Mouse (Mus musculus) heart, adult 8-10 months (tissue): Measurements from ENCODE around the gene Wnt9a. TPM values are rescaled to one million over a fixed set of nuclear protein-coding genes. Genes with fewer than 3 reads are reported as not detected.
"Not testable (repeated sequence)": the region's sequence is repeated elsewhere in the genome, so short reads cannot be mapped to it uniquely, and the experiment has no call there.

Experiments used
- DNase-seq: peaks from one replicate; pipeline ENCODE4 v3.0.0; 2022; ENCODE audit warnings: low spot score
- total RNA-seq, 4 experiments: library from RNA; stranded (reverse); gene quantifications; 2 replicates each; pipeline ENCODE4 v1.2.4; 2022

Wnt9a gene
- total RNA-seq, 4 experiments from 2014 or later: 4.3 to 4.9 (median 4.6) TPM

DNA sequence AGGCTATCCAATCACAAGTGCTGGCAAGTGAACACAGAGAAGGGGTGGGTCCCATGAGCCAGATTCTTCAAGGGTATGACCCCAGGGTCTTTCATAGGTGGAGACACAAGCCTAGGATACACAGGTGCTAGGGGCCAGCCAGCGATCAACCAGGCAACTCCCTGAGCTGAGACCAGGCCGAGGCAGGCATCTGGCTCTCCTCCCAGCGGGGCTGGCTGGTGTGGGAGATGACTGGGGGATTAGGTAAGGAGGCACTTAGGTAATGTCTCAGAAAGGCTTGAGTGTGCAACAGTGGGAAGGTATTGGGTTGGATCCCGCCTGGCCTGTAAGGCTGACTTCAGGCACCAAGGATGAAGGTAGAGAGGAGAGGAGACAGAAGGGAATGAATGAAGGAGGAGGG, 28.4 kb downstream of the Wnt9a start:
- DNase-seq: no peak

- DNase-seq: no peak
Measured at GRCm38 (mm10) chr11:59335942-59336341, 29.2 kb downstream of the Wnt9a start.

- DNase-seq: no peak
Measured at GRCm38 (mm10) chr11:59336381-59336780, 29.7 kb downstream of the Wnt9a start.

DNA sequence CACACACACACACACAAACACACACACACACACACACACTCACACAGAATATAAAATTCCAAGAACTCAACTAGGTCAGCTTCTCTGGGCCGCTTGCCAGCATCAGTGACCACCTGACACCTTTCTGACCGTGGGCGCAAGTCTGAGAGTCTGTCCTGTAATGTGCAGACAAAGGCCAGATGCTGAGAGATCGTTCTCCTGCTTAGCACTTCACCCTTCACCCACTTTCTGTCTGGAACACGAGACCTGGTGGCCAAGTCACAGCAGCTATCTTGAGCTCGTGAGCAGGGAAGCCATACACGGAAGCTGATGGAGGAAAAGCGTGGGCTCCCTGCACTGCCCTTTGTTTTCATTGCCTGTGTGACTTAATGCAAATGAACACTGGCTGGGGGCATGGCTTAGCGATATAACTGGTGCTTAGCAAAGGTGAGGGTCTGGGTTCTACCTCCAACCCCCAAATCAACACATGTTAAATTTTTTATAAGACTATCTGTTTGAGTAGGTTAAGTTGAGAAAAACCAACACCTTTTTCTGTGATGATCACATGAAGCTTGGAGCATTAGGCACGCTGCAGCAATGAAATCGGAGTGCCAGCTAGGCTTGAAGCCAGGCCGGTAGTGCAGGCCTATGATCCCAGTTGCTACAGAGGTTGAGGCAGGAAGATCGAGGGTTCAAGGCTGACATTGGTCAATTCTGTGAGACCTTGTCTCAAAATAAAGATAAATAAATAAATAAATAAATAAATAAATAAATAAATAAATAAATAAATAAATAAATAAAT, 31.4 kb downstream of the Wnt9a start:
- peak; percentile 15 for DNase-seq

GRCm38 (mm10) chr11:59338736-59339120, 32.0 kb downstream of the Wnt9a start:
- DNase-seq: no peak

- no peak for DNase-seq
Measured at GRCm38 (mm10) chr11:59342956-59343355, 36.2 kb downstream of the Wnt9a start.

DNA sequence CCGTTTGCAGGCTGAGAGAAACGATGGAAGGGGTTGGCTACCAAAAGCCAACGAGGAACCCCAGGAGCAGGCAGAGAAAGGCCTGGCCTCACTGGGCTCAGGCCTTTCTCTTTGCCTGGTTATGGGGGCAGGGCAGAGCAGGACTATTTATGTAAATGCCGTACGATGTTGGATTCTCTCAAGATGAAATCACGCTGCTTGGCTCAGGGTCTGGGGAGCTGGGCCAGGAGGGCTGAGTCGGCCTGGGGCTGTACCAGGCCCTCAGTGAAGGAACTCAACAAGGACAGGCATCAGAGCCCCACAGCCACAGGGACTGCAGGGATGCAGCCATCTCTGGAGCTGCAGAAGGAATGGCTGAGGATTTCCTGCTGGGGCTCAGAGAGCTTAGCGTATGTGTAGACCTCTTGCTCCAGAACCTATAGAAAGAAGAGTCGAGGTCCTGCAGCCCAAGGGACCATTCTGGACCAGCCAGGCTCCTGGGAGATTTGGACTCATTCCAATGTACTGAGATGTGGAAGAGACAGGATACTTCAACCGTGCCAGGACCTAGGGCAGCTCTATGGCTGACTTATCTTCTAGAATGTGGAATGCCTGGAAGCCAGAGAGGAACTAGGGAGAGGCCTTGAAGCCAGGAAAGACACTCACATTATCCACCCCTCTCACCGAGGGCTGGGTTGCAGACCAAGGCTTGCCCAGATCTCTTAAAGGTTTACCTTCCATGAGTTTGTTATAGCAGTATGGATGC, 39.6 kb downstream of the Wnt9a start:
- peak; percentile 58 for DNase-seq

GRCm38 (mm10) chr11:59350326-59350725, 43.6 kb downstream of the Wnt9a start:
- DNase-seq: no peak

- DNase-seq: no peak
Measured at GRCm38 (mm10) chr11:59354793-59355192, 48.1 kb downstream of the Wnt9a start.

DNA sequence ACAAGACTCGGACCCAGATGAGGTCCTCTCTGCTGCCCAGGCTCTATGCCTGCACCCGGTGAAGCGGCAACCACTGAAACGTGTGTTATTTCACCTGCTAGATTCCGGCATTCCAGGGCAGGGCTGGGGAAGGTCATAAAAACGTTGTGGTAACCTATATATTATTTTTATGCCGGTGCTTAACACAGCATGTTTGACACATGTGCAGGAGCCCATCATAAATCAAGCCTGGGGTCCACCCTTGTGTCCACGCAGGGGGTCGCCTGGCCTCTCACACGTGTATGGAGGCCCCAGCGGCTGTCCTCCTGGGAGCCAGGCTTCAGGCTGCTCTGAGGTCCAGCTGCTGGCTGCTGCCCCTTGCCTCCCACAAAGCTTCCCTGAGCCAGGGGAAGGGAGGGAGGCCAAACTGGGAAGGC, 50.2 kb downstream of the Wnt9a start:
- DNase-seq: no peak

- DNase-seq: no peak
Measured at GRCm38 (mm10) chr11:59361291-59361690, 54.6 kb downstream of the Wnt9a start.

GRCm38 (mm10) chr11:59364007-59364406, 57.3 kb downstream of the Wnt9a start:
- DNase-seq: no peak

- DNase-seq: no peak
Measured at GRCm38 (mm10) chr11:59364417-59364816, 57.7 kb downstream of the Wnt9a start.

- DNase-seq: no peak
Measured at GRCm38 (mm10) chr11:59366031-59366430, 59.3 kb downstream of the Wnt9a start.

DNA sequence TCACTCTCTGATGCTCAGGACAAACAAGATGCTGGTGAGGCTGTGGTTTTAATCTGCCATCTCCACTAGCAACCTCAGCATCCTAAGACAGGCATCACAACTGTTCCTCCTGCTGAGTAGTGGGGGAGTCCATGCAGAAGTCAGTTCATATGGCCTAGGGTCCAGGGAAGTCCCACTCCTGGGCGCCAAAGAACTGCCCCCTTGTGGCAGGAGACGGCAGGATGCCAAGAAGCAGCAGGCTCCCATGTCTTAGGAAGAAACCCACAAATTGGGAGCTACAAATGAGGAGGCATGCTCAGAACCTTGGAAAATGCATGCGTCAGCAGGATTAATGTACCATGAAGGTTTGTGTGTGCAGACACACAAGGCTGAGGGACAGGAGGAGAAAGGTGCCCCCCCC, 59.9 kb downstream of the Wnt9a start:
- no peak for DNase-seq

- DNase-seq: not testable (repeated sequence)
Measured at GRCm38 (mm10) chr11:59367955-59368354, 61.2 kb downstream of the Wnt9a start.

DNA sequence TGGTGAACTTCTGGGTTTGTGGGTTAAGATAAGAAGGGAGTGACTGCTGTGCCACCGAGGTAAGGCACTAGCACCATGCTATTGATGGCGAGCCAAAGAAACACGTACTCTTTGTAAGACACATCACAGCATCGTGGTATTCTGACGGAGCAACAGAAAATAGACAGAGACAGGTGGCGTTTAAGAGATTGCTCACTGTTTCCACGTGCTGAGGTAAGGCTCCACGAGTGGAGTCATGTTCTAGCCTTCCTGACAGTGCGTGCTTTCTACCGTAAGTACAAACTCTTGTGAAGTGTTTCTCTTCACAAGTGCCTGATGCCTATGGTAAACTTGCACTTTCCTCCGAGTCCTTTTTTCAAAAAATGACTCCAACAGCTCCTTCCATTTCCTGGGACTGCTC, 63.1 kb downstream of the Wnt9a start:
- no peak for DNase-seq

DNA sequence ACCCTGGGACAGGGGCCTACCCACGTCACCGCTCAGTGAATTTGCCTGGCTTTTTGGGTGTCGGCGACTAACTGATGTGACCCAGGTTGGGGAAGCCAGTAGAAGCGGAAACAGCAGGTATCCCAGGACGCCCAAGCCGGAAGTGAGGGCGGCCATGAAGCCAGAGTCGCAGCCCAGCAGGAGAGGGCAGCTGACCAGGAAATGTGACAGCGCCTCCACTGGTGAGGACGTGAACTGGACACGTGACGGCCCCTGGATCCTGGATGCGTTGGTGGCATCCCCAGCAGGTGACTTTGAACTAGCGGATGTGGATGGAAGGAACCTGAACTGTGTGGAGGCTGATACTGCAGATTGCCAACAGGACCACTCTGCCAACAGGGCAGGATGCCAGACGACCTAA, 68.7 kb downstream of the Wnt9a start, which contains the start of gene Prss38:
Gene Prss38, minus strand, starts transcription at position 183 of the 400 bp plus-strand sequence.
- no peak for DNase-seq

DNA sequence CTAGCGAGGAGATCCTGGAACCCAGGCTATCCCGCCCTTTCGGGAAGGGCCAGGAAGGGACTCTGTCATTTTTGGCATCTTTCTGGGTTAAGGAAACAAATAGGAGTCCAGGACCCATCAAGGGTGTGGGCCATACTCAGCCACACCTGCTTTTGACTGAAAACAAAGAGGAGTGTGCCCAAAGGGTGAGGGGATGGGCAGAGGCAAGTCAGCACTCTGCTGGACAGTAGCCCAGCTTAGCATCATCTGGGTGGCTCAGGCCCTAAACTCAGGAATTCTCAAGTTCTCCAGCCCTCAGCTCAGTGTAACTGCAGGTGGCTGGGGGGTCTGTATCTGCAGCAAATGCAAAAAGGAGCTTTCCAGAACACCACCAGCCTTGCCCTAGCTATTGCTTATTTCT, 71.3 kb downstream of the Wnt9a start:
- DNase-seq: no peak

- no peak for DNase-seq
Measured at GRCm38 (mm10) chr11:59379547-59379946, 72.8 kb downstream of the Wnt9a start.
